Comparison of ENCODE assay signal across 10 mouse cellular contexts in the genomic region with DNA sequence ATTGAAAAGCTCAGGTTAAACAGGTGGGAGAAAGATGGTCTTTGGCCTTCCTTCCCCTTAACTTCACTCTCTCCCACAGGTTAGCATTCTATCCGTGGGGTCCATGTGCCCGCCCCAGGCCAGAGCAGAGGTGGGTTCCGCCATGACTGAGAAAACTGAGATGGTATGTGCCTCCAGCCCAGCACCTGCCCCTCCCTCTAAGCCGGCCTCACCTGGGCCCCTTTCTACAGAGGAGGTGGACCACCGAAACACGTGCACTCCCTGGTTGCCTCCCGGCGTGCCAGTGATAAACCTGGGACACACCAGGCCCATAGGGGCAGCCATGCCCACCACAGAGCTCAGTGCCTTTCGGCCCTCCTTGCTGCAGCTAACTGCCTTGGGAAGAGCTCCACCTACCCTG. TPM values are rescaled to one million over a fixed set of nuclear protein-coding genes. Genes with fewer than 3 reads are reported as not detected.
DNase-seq lines count a peak whose midpoint lies in the region; ATAC-seq and TF ChIP-seq lines count a peak whose summit lies in the region.
"Had no signal": no experiment of that assay in that cellular context is flagged by ENCODE, and none has a peak within 500 bp of the region (broad histone marks: within the 10 kb centered on the region; RNA-seq: fewer than 3 reads in every experiment).

No protein-coding gene starts in this region.

- no peak for ATAC-seq in embryonic facial prominence, embryonic 13.5 days (ENCODE audit: insufficient number of reproducible peaks, insufficient read depth, low FRiP score, low TSS enrichment, low read depth)
- ATAC-seq in hindbrain, embryonic 14.5 days (ENCODE audit: low FRiP score): no peak
- ATAC-seq in midbrain, embryonic 14.5 days (ENCODE audit: low FRiP score, low TSS enrichment): no peak
- ATAC-seq: Patski had no signal

- peak overlapping the region; percentile 15 for H3K4me3 ChIP-seq in lung, adult 2 months (replicated peaks; ENCODE audit: extremely low read depth, low read depth, low read length)
- H3K4me3 ChIP-seq in embryonic facial prominence, embryonic 13.5 days: peak overlapping the region; percentile 20; the same call in 1 of the 2 replicates
- 0 out of 2 replicates have a peak overlapping the region, but pooled peaks have one; percentile 14 for H3K4me3 ChIP-seq in hindbrain, embryonic 14.5 days (replicated peaks; ENCODE audit: low read length)
- H3K4me3 ChIP-seq in midbrain, embryonic 14.5 days (replicated peaks; ENCODE audit: low read depth, low read length): no peak overlapping the region

- no peak for DNase-seq in lung, adult 2 months
- DNase-seq in lung, postnatal 36 days: no peak
- DNase-seq in hindbrain, embryonic 14.5 days (ENCODE audit: low spot score): no peak
- DNase-seq in midbrain, embryonic 14.5 days: no peak
- no peak for DNase-seq in MN1 (ENCODE audit: low spot score)
- no peak for DNase-seq in frontal cortex, adult 2 months (ENCODE audit: extremely low spot score in 1 of 2, low spot score in 1 of 2)
- DNase-seq in gastrocnemius, postnatal 4 days (ENCODE audit: low spot score in 2 of 2): no peak

- no peaks in the 10 kb centered on the region for H3K9me3 ChIP-seq in embryonic facial prominence, embryonic 13.5 days
- no peaks in the 10 kb centered on the region for H3K9me3 ChIP-seq in hindbrain, embryonic 14.5 days (ENCODE audit: control insufficient read depth, low read length)
- H3K9me3 ChIP-seq in midbrain, embryonic 14.5 days (ENCODE audit: control insufficient read depth, low read length): no peaks in the 10 kb centered on the region

- H3K4me1 ChIP-seq in lung, adult 2 months (ENCODE audit: control insufficient read depth, insufficient read depth, low read length): peaks cover 42% of the 10 kb centered on the region
- peaks cover 45% of the 10 kb centered on the region for H3K4me1 ChIP-seq in embryonic facial prominence, embryonic 13.5 days
- peaks cover 26% of the 10 kb centered on the region for H3K4me1 ChIP-seq in hindbrain, embryonic 14.5 days (replicated peaks; ENCODE audit: control insufficient read depth, insufficient read depth, low read length)
- peaks cover 10% of the 10 kb centered on the region for H3K4me1 ChIP-seq in midbrain, embryonic 14.5 days (ENCODE audit: control insufficient read depth, insufficient read depth, low read length)

- WGBS in lung, adult 2 months: 66% methylated on average over 9 of the region's 9 CpGs
- 70% methylated on average over 9 of the region's 9 CpGs for WGBS in embryonic facial prominence, embryonic 13.5 days
- WGBS in hindbrain, embryonic 14.5 days: 75% methylated on average over 9 of the region's 9 CpGs
- 70% methylated on average over 9 of the region's 9 CpGs for WGBS in midbrain, embryonic 14.5 days

- H3K9ac ChIP-seq in embryonic facial prominence, embryonic 13.5 days: 0 out of 2 replicates have a peak overlapping the region, but pooled peaks have one; percentile 46
- H3K9ac ChIP-seq in hindbrain, embryonic 14.5 days: no peak overlapping the region
- H3K9ac ChIP-seq in midbrain, embryonic 14.5 days (replicated peaks; ENCODE audit: low read length): no peak overlapping the region

- TF ChIP-seq POLR2A in lung, adult 2 months (IDR thresholded peaks at IDR 0.05; ENCODE audit: borderline replicate concordance, extremely low read depth, low read depth, low read length): no peak

- no peak overlapping the region for H3K27ac ChIP-seq in embryonic facial prominence, embryonic 13.5 days
- H3K27ac ChIP-seq in hindbrain, embryonic 14.5 days: no peak overlapping the region
- H3K27ac ChIP-seq in midbrain, embryonic 14.5 days (replicated peaks; ENCODE audit: low read depth, low read length): no peak overlapping the region

- peaks cover 31% of the 10 kb centered on the region for H3K36me3 ChIP-seq in embryonic facial prominence, embryonic 13.5 days
- peaks cover 21% of the 10 kb centered on the region for H3K36me3 ChIP-seq in hindbrain, embryonic 14.5 days (replicated peaks; ENCODE audit: control insufficient read depth, insufficient read depth)
- peaks cover 24% of the 10 kb centered on the region for H3K36me3 ChIP-seq in midbrain, embryonic 14.5 days (ENCODE audit: control insufficient read depth, insufficient read depth, low read length)

- peak overlapping the region; percentile 46 for H3K4me2 ChIP-seq in embryonic facial prominence, embryonic 13.5 days
- H3K4me2 ChIP-seq in hindbrain, embryonic 14.5 days (replicated peaks): peak overlapping the region; percentile 25; the same call in 1 of the 2 replicates
- H3K4me2 ChIP-seq in midbrain, embryonic 14.5 days (ENCODE audit: low read length): peak overlapping the region; percentile 7; the same call in 1 of the 2 replicates

- H3K27me3 ChIP-seq in embryonic facial prominence, embryonic 13.5 days: peaks cover 63% of the 10 kb centered on the region
- peaks cover 53% of the 10 kb centered on the region for H3K27me3 ChIP-seq in hindbrain, embryonic 14.5 days (ENCODE audit: control insufficient read depth, insufficient read depth, low read length)
- peaks cover 58% of the 10 kb centered on the region for H3K27me3 ChIP-seq in midbrain, embryonic 14.5 days (ENCODE audit: control insufficient read depth, insufficient read depth, low read length)
- H3K27me3 ChIP-seq: Patski had no signal

- TF ChIP-seq CTCF in lung, adult 2 months (IDR thresholded peaks at IDR 0.05; ENCODE audit: insufficient read depth, low read length): no peak

RNA-seq across cellular contexts. Expression of gene Lyl1, which starts 1.3 kb away (rescaled TPM):
- 20.2 and 21.9 TPM in 2 replicates for polyA plus RNA-seq in lung, adult 2 months (2012; rRNA removed)
- polyA plus RNA-seq in embryonic facial prominence, embryonic 13.5 days (2015; fragmentation: Nextera tagmentation; extraction: Ambion mirVana): 4.8 and 4.9 TPM in 2 replicates
- polyA plus RNA-seq in hindbrain, embryonic 14.5 days (2014; fragmentation: Nextera tagmentation; extraction: Ambion mirVana): 3.8 and 5.1 TPM in 2 replicates
- polyA plus RNA-seq in midbrain, embryonic 14.5 days (2014; fragmentation: Nextera tagmentation; extraction: Ambion mirVana): 1.5 and 3.8 TPM in 2 replicates
- polyA plus RNA-seq in frontal cortex, adult 2 months (2012; rRNA removed): 2.9 and 4.1 TPM in 2 replicates
- 1 to 10 TPM; 6.0 to 7.1 TPM for total RNA-seq in gastrocnemius, postnatal 4 days (2021)

RNA-seq across cellular contexts. Expression of gene Nacc1, which starts 14.9 kb away (rescaled TPM):
- polyA plus RNA-seq in lung, adult 2 months (2012; rRNA removed): 72.5 and 81.8 TPM in 2 replicates
- 16.3 and 16.6 TPM in 2 replicates for polyA plus RNA-seq in embryonic facial prominence, embryonic 13.5 days (2015; fragmentation: Nextera tagmentation; extraction: Ambion mirVana)
- polyA plus RNA-seq in hindbrain, embryonic 14.5 days (2014; fragmentation: Nextera tagmentation; extraction: Ambion mirVana): 17.8 and 18.1 TPM in 2 replicates
- polyA plus RNA-seq in midbrain, embryonic 14.5 days (2014; fragmentation: Nextera tagmentation; extraction: Ambion mirVana): 19.1 and 20.2 TPM in 2 replicates
- polyA plus RNA-seq in frontal cortex, adult 2 months (2012; rRNA removed): 79.7 and 79.8 TPM in 2 replicates
- total RNA-seq in gastrocnemius, postnatal 4 days (2021): 10 to 100 TPM; 44.9 to 45.6 TPM

RNA-seq across cellular contexts. Expression of gene Trmt1, which starts 16.5 kb away (rescaled TPM):
- polyA plus RNA-seq in lung, adult 2 months (2012; rRNA removed): 87.5 and 99.1 TPM in 2 replicates
- polyA plus RNA-seq in embryonic facial prominence, embryonic 13.5 days (2015; fragmentation: Nextera tagmentation; extraction: Ambion mirVana): 71.3 and 78.6 TPM in 2 replicates
- 55.2 and 62.1 TPM in 2 replicates for polyA plus RNA-seq in hindbrain, embryonic 14.5 days (2014; fragmentation: Nextera tagmentation; extraction: Ambion mirVana)
- polyA plus RNA-seq in midbrain, embryonic 14.5 days (2014; fragmentation: Nextera tagmentation; extraction: Ambion mirVana): 56.9 and 59.6 TPM in 2 replicates
- polyA plus RNA-seq in frontal cortex, adult 2 months (2012; rRNA removed): 143 and 157 TPM in 2 replicates
- total RNA-seq in gastrocnemius, postnatal 4 days (2021): 10 to 100 TPM; 50.5 to 53.8 TPM

RNA-seq across cellular contexts. Expression of gene G430095P16Rik, which starts 20.2 kb away (rescaled TPM):
- 2.0 and 2.8 TPM in 2 replicates for polyA plus RNA-seq in lung, adult 2 months (2012; rRNA removed)
- polyA plus RNA-seq in embryonic facial prominence, embryonic 13.5 days (2015; fragmentation: Nextera tagmentation; extraction: Ambion mirVana): 6.1 and 6.2 TPM in 2 replicates
- polyA plus RNA-seq in hindbrain, embryonic 14.5 days (2014; fragmentation: Nextera tagmentation; extraction: Ambion mirVana): 0.55 and 0.71 TPM in 2 replicates
- 0.67 and 0.91 TPM in 2 replicates for polyA plus RNA-seq in midbrain, embryonic 14.5 days (2014; fragmentation: Nextera tagmentation; extraction: Ambion mirVana)
- 0.36 TPM in 1 of 2 replicates, not detected in the other for polyA plus RNA-seq in frontal cortex, adult 2 months (2012; rRNA removed)
- 10 to 100 TPM in 1 of 2 experiments, 1 to 10 TPM in 1; 7.8 to 10.2 TPM for total RNA-seq in gastrocnemius, postnatal 4 days (2021)
- total RNA-seq: layer of hippocampus, postnatal 14 days had no signal

RNA-seq across cellular contexts. Expression of gene Ier2, which starts 39.9 kb away (rescaled TPM):
- polyA plus RNA-seq in lung, adult 2 months (2012; rRNA removed): 34.6 and 47.1 TPM in 2 replicates
- 64.3 and 67.6 TPM in 2 replicates for polyA plus RNA-seq in embryonic facial prominence, embryonic 13.5 days (2015; fragmentation: Nextera tagmentation; extraction: Ambion mirVana)
- polyA plus RNA-seq in hindbrain, embryonic 14.5 days (2014; fragmentation: Nextera tagmentation; extraction: Ambion mirVana): 17.4 and 20.1 TPM in 2 replicates
- polyA plus RNA-seq in midbrain, embryonic 14.5 days (2014; fragmentation: Nextera tagmentation; extraction: Ambion mirVana): 15.5 and 16.0 TPM in 2 replicates
- polyA plus RNA-seq in frontal cortex, adult 2 months (2012; rRNA removed): 11.1 and 21.5 TPM in 2 replicates
- total RNA-seq in gastrocnemius, postnatal 4 days (2021): 10 to 100 TPM; 21.5 to 26.1 TPM
